Mouse (Mus musculus) erythroblast, embryonic 14.5 days (primary cell): ENCODE data around the gene Majin. TPM values are rescaled to one million over a fixed set of nuclear protein-coding genes. Genes with fewer than 3 reads are reported as not detected.

Experiments used
- H3K27me3 ChIP-seq: 2 replicates; pipeline ENCODE4 v1.6.1; 2012; ENCODE audit warnings: inconsistent platforms; ENCODE audit not compliant: control insufficient read depth
- H3K36me3 ChIP-seq: 2 replicates; pipeline ENCODE4 v1.6.1; 2012; ENCODE audit warnings: mild to moderate bottlenecking, inconsistent platforms; ENCODE audit not compliant: control insufficient read depth
- H3K4me1 ChIP-seq: 2 replicates; pipeline ENCODE4 v1.6.1; 2012; ENCODE audit warnings: inconsistent platforms; ENCODE audit not compliant: control insufficient read depth
- H3K4me3 ChIP-seq: replicated peaks from 2 replicates; pipeline ENCODE3; 2012; ENCODE audit warnings: moderate library complexity, mild to moderate bottlenecking, inconsistent platforms
- H3K9me3 ChIP-seq: 2 replicates; pipeline ENCODE4 v1.6.1; 2012; ENCODE audit warnings: low read length, inconsistent platforms, mixed read lengths; ENCODE audit not compliant: control insufficient read depth
- GATA1 ChIP-seq: IDR thresholded peaks from 2 replicates; pipeline ENCODE4 v1.6.1; 2012; ENCODE audit warnings: low read length, inconsistent platforms, mixed read lengths
- TAL1 ChIP-seq: IDR thresholded peaks from 3 replicates; pipeline ENCODE4 v1.6.1; 2012; ENCODE audit warnings: low read length, inconsistent platforms, mixed read lengths
- polyA plus RNA-seq: library from polyadenylated mRNA; stranded (reverse); fragments of >175 nt; gene quantifications from 2 replicates; pipeline ENCODE4 v1.2.3, GENCODE M21; 2012

Majin gene
- polyA plus RNA-seq = not detected in 2 replicates

GRCm38 (mm10) chr19:6184131-6184530 lies at the start of gene Majin:
Gene Majin, plus strand, starts transcription at chr19:6184388.
- Histone ChIP-seq H3K4me3 (no peak within 1 kb of the TSS), H3K27me3 (no peaks in the 10 kb centered on the region; the same call in 1 of the 2 replicates), H3K9me3 (peaks cover 4% of the 10 kb centered on the region; the same call in 1 of the 2 replicates), H3K36me3 (no peaks in the 10 kb centered on the region), H3K4me1 (no peaks in the 10 kb centered on the region)
- TF ChIP-seq GATA1 (no peak), TAL1 (no peak)

GRCm38 (mm10) chr19:6136397-6136796 lies 47.8 kb upstream of the Majin start:
- Histone ChIP-seq H3K36me3 (peaks cover 70% of the 10 kb centered on the region), H3K9me3 (no peaks in the 10 kb centered on the region), H3K27me3 (no peaks in the 10 kb centered on the region), H3K4me3 (no peak overlapping the region), H3K4me1 (peaks cover 82% of the 10 kb centered on the region)
- no peak for TF ChIP-seq TAL1
- TF ChIP-seq GATA1 = no peak

GRCm38 (mm10) chr19:6139701-6140100 lies 44.5 kb upstream of the Majin start:
- Histone ChIP-seq H3K9me3 (no peaks in the 10 kb centered on the region), H3K4me3 (peak overlapping the region; percentile 96), H3K27me3 (no peaks in the 10 kb centered on the region), H3K4me1 (peaks cover 56% of the 10 kb centered on the region), H3K36me3 (peaks cover 47% of the 10 kb centered on the region)
- TF ChIP-seq GATA1 (no peak), TAL1 (no peak)

GRCm38 (mm10) chr19:6140374-6140677 lies 43.9 kb upstream of the Majin start:
- Histone ChIP-seq H3K9me3 (no peaks in the 10 kb centered on the region), H3K27me3 (0 out of 2 replicates have a peak, but pooled peaks cover 2% of the 10 kb centered on the region), H3K4me3 (peak overlapping the region; percentile 96), H3K4me1 (peaks cover 50% of the 10 kb centered on the region), H3K36me3 (peaks cover 40% of the 10 kb centered on the region)
- TF ChIP-seq GATA1 (no peak), TAL1 (no peak)

- no peak for TF ChIP-seq GATA1
- no peak for TF ChIP-seq TAL1
- H3K9me3 ChIP-seq = no peaks in the 10 kb centered on the region
- 0 out of 2 replicates have a peak, but pooled peaks cover 2% of the 10 kb centered on the region for H3K27me3 ChIP-seq
- H3K4me3 ChIP-seq = peak within 1 kb of the TSS; percentile 96
- peaks cover 35% of the 10 kb centered on the region for H3K36me3 ChIP-seq
- peaks cover 46% of the 10 kb centered on the region for H3K4me1 ChIP-seq
Observed at GRCm38 (mm10) chr19:6140678-6141393, 43.4 kb upstream of the Majin start, which contains the start of gene Batf2. Gene Batf2, plus strand, starts transcription at chr19:6140983.

- no peak for TF ChIP-seq TAL1
- no peak for TF ChIP-seq GATA1
- Histone ChIP-seq H3K4me3 (peak within 1 kb of the TSS; percentile 96), H3K9me3 (no peaks in the 10 kb centered on the region), H3K36me3 (peaks cover 30% of the 10 kb centered on the region), H3K27me3 (0 out of 2 replicates have a peak, but pooled peaks cover 2% of the 10 kb centered on the region), H3K4me1 (peaks cover 41% of the 10 kb centered on the region)
Observed at GRCm38 (mm10) chr19:6141394-6141749, 42.8 kb upstream of the Majin start, which contains the start of gene Arl2. Gene Arl2, minus strand, starts transcription at chr19:6141548.

- TF ChIP-seq GATA1 (no peak), TAL1 (no peak)
- H3K4me1 ChIP-seq = peaks cover 20% of the 10 kb centered on the region
- H3K4me3 ChIP-seq = no peak overlapping the region
- peaks cover under 1% of the 10 kb centered on the region; the same call in 1 of the 2 replicates for H3K36me3 ChIP-seq
- H3K9me3 ChIP-seq = no peaks in the 10 kb centered on the region
- H3K27me3 ChIP-seq = 0 out of 2 replicates have a peak, but pooled peaks cover 2% of the 10 kb centered on the region
Observed at GRCm38 (mm10) chr19:6144842-6145241, 39.3 kb upstream of the Majin start.

GRCm38 (mm10) chr19:6155174-6155573 lies 29.0 kb upstream of the Majin start:
- TF ChIP-seq GATA1 (no peak), TAL1 (no peak)
- Histone ChIP-seq H3K36me3 (no peaks in the 10 kb centered on the region), H3K9me3 (no peaks in the 10 kb centered on the region), H3K4me1 (peaks cover 8% of the 10 kb centered on the region), H3K4me3 (no peak overlapping the region), H3K27me3 (peaks cover 7% of the 10 kb centered on the region)

- peaks cover 8% of the 10 kb centered on the region for H3K4me1 ChIP-seq
- no peak for TF ChIP-seq TAL1
- TF ChIP-seq GATA1 = no peak
- H3K36me3 ChIP-seq = no peaks in the 10 kb centered on the region
- peaks cover 7% of the 10 kb centered on the region for H3K27me3 ChIP-seq
- H3K9me3 ChIP-seq = no peaks in the 10 kb centered on the region
- no peak overlapping the region for H3K4me3 ChIP-seq
Observed at GRCm38 (mm10) chr19:6156372-6156771, 27.8 kb upstream of the Majin start.

- Histone ChIP-seq H3K27me3 (peaks cover 4% of the 10 kb centered on the region; the same call in 1 of the 2 replicates), H3K36me3 (no peaks in the 10 kb centered on the region), H3K9me3 (no peaks in the 10 kb centered on the region), H3K4me3 (no peak overlapping the region), H3K4me1 (peaks cover 8% of the 10 kb centered on the region)
- TF ChIP-seq GATA1 (no peak), TAL1 (no peak)
Observed at GRCm38 (mm10) chr19:6157220-6157619, 27.0 kb upstream of the Majin start.
